Mouse (Mus musculus) bone marrow macrophage, adult 2 months (primary cell): ENCODE data around the gene Gm7879.

Experiments
- CTCF ChIP-seq: IDR thresholded peaks from 2 replicates; pipeline ENCODE4 v1.5.1; 2012; ENCODE audit warnings: low read depth, mild to moderate bottlenecking, low read length, moderate library complexity
- POLR2A ChIP-seq: IDR thresholded peaks from 2 replicates; pipeline ENCODE4 v1.6.1; 2012; ENCODE audit warnings: mild to moderate bottlenecking, low read depth, low read length, borderline replicate concordance

DNA sequence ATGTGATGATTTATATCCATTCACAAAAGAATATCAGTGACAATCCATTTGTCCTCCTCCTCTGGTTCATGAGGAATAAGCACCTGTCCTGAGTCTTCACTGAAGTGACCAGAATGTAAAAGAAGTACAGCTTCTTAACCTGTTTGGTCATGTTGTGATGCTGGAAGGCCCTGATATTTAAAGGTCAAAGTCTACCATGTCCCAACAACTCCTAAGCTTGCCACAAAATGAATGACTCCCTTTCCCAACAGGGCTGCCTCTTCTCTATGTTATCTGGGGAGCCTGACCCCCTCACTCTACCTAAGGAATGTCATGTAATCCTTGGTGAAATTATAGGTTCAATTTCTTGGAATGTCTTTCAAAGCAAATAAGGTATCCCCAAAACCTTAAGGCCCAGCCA lies 14.8 kb downstream of the Gm7879 start:
- TF ChIP-seq POLR2A (no peak), CTCF (no peak)
